Mouse (Mus musculus) heart, adult 10 weeks (tissue): ENCODE measurements around the gene Clpsl2. TPM values are rescaled to one million over a fixed set of nuclear protein-coding genes. Genes with fewer than 3 reads are reported as not detected.

Experiments used
- polyA plus RNA-seq: library from polyadenylated mRNA; stranded (reverse); fragments of 350-450 nt; fragmentation: Illumina TruSeq; extraction: RNeasy Lipid Tissue Mini Kit (QIAGEN cat#74804); gene quantifications from one replicate; pipeline ENCODE4 v1.2.3, GENCODE M21; 2014; ENCODE audit warnings: low read depth, low replicate concordance

Clpsl2 gene
- not detected for polyA plus RNA-seq

DNA sequence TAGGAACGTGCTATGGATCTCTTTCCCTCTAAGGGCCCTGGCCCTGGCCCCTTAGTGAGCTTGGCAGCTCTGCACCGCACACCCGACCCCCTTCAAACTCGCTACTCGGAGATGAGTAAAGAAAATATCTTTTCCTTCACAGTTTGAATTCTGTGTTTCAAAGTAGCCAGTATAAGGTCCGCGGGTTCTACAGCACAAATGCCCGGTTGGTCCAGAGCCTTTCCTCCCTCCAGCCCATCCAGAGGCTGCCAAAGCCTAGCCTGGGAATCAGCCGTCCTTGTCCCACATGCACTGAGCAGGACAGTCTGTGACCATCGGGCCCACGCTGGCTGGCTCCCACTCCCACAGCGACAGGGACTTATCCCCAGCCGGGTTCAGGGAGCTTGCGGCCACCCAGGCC lies at the start of gene Clpsl2:
Gene Clpsl2, plus strand, starts transcription at position 301 of the 400 bp plus-strand sequence.

GRCm38 (mm10) chr17:28517441-28517955 lies 31.7 kb upstream of the Clpsl2 start, which contains the start of gene Fkbp5:
TSS of gene Fkbp5 (minus strand) at chr17:28517527.

DNA sequence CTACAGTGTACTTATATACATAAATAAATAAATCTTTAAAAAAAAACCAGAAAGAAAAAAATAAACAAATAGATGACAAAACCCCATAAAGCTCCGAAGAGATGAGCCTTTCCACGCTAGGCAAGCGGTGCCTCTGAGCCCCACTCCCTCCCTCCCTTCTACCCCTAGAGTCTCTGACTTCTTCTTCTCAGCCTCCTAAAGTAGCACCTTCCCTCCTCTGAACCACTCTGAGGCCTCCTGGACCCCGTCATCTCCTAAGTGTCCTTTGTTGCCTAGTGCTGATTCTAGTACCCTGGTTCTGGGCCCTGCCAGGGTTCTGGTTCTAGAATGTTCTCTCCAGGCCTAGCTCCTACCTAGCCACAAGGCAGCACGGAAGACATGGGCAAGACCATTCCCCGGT lies 18.7 kb upstream of the Clpsl2 start, which contains the start of gene Armc12:
Gene Armc12, plus strand, starts transcription at position 301 of the 400 bp plus-strand sequence.

DNA sequence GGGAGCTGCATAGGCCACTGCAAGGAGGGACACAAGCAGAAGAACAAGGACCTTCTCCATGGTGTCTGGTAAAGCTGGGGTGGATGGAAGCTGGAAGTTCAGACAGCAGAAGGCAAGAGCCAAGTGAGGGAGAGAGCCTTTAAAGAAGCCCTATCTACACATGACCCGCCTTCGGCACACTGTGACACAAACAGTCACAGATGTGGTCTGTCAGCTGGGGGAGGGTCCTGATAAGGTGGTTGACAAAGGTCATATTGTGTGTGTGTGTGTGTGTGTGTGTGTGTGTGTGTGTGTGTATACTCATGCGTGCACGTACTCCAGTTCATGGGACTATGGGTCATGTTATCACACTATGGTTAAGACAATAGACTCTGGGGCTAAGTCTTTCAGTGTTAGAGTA lies 11.4 kb downstream of the Clpsl2 start, which contains the start of gene Clps:
Gene Clps, minus strand, starts transcription at position 169 of the 400 bp plus-strand sequence.

DNA sequence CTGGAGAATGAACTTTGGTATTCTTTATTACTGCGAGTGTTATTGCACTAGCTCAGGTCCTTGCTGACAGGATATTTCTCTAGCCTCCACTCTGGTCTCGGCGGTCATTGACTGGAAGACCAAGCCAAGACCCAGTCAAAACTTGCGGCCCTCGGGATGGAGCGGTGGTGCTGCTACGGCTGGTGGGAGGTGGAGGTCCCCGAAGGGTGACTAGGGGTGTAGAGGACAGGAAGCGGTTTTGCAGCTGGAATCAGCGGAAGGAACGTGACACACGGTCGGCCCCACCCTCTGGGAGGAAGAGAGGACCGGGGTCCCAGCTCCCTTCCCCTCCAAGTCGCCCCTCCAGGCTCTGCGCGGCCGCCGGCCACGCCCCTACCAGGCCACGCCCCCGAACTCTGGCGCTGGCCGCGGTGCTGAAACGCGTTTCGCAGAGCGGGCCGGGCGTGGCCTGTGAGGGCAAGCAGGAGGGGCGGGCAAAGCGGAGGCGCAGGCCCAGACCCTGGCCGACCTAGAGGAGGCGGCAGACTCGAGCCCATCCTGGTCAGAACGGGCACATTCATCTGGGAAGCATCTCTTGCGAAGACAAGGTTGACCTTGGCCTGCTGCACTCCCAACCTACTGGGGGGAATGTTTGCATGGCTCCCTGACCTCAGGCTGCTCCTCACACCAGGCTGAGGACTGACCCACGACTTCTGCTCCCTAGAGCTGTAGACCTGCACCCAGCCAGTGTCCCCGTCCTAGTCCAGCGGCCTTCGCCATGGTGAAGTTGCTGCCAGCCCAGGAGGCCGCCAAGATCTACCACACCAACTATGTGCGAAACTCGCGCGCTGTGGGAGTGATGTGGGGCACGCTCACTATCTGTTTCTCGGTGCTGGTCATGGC lies 26.3 kb downstream of the Clpsl2 start, which contains the start of gene Lhfpl5:
Gene Lhfpl5, plus strand, starts transcription at position 398 of the 882 bp plus-strand sequence.

Other genes with a start within 250 kb of the Clpsl2 start
- gene Fance, start 235.9 kb upstream of the Clpsl2 start, polyA plus RNA-seq: 14.6 TPM
- gene Rpl10a, start 220.9 kb upstream of the Clpsl2 start, polyA plus RNA-seq: 427 TPM
- gene Tead3, start 198.6 kb upstream of the Clpsl2 start, polyA plus RNA-seq: 19.4 TPM
- 1.1 TPM for gene Tulp1, start 184.2 kb upstream of the Clpsl2 start, polyA plus RNA-seq
- gene Fkbp5, start 31.9 kb upstream of the Clpsl2 start, polyA plus RNA-seq: 17.5 TPM
- gene Armc12, start 18.6 kb upstream of the Clpsl2 start, polyA plus RNA-seq: not detected
- gene Clps, start 11.4 kb downstream of the Clpsl2 start, polyA plus RNA-seq: not detected
- not detected for gene Lhfpl5, start 26.2 kb downstream of the Clpsl2 start, polyA plus RNA-seq
- 22.2 TPM for gene Srpk1, start 73.3 kb downstream of the Clpsl2 start, polyA plus RNA-seq
- gene Slc26a8, start 140.8 kb downstream of the Clpsl2 start, polyA plus RNA-seq: 0.31 TPM
- 64.9 TPM for gene Mapk14, start 141.9 kb downstream of the Clpsl2 start, polyA plus RNA-seq
- gene AC170998.1, start 176.7 kb downstream of the Clpsl2 start, polyA plus RNA-seq: not detected
- gene Mapk13, start 219.9 kb downstream of the Clpsl2 start, polyA plus RNA-seq: 0.60 TPM